Mouse (Mus musculus) mesoderm, embryonic 11.5 days (tissue): Measurements from ENCODE around the gene Dohh.

Experiments used
- DNase-seq: peaks from one replicate; pipeline ENCODE4 v3.0.0-alpha.2; 2012; ENCODE audit warnings: low read depth, low spot score

Dohh gene

DNA sequence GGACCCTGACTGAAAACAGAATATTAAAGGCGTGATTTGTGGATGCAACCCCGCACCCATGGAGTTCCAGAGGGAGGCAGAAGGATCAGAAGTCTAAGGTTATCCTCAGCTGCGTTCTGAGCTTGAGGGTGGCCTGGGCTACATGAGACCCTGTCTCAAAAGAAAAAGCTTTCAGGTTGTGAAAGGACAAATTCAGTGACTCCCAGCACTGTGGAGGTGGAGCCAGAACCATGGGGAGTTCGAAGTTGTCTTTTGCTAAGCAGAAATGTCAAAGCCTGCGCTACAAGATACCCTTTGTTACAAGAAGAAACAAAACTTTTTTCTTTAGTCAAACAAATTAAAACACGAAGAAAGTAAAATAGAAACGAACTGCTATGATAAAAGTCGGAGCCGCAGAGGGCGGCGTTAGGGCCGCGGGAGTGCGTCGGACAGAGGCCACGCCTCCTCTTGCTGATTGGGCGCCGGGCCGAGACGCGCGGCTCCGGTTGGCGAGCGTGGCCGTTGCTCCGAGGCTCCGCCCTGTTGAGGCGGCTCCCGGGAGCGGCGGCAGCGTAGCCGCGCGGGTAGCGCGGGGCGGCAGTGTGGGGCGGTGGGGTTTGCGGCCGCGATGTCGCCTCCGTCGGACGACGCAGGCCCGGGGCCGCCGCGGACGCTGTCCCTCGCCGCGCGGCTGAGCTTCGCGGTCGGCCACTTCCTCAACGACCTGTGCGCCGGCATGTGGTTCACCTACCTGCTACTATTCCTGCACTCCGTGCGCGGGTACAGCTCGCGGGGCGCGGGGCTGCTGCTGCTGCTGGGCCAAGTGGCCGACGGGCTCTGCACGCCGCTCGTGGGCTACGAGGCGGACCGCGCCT is 27.0 kb upstream of the Dohh start, which contains the start of gene Mfsd12:
Gene Mfsd12, plus strand, starts transcription at position 501 of the 854 bp plus-strand sequence.
- DNase-seq: peak; percentile 90

DNA sequence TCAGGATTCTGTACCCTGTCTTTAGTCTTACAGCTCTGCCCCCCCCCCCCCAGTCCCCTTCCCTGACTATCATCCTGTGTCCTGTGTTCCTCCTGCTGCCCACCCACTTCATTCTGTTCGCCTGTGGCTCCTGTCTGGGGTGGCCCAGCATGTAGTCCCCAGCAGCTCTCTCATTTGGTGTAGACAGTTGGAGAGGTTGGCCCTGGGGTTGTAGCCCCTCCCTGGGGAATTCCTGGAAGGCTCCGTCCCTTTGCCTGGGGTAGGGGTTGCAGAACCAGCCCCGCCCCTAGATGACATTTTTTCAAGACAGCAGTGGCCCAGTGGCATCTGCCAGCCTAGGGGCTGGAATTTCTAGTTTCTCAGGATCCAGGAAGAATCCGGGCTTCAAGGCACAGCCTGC is 26.0 kb upstream of the Dohh start:
- no peak for DNase-seq

DNA sequence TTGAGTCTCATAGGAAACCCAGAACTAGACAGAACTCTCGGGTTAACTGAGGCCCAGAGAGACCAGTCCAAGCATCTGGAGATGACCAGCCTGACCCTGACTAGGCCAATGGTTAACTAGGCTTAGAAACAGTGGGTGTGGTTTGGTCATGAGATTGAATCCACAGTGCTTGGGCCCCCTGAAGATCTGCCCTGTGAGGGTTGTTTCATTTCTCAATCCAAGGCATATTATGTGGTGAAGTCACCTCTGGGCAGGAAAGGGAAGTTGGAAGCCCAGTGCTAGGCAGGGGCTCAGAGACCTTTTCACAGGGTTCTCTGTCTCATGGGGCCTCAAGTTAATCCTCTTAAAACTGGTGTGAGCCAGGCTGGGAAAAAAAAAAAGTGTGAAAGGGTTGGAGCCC is 25.4 kb upstream of the Dohh start:
- no peak for DNase-seq

DNA sequence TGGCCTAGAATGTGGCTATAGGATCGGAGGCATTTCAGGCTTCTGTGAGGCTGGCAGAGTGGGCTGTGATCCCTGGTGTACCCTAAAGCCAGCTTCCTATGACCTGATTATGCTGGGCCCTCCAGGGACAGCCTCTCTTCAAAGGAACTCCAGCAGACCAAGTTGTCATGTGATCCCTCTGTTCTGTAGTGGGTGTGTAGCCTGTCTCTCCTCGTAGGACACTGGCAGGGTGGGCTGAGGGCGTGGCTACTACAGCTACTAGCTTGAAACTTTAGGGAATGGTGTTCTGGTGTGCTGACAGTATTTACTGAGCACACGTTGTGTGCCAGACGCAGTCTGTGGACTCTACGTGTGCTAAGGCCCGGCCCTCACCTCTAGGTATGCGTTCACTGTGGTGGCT is 23.5 kb upstream of the Dohh start:
- no peak for DNase-seq

DNA sequence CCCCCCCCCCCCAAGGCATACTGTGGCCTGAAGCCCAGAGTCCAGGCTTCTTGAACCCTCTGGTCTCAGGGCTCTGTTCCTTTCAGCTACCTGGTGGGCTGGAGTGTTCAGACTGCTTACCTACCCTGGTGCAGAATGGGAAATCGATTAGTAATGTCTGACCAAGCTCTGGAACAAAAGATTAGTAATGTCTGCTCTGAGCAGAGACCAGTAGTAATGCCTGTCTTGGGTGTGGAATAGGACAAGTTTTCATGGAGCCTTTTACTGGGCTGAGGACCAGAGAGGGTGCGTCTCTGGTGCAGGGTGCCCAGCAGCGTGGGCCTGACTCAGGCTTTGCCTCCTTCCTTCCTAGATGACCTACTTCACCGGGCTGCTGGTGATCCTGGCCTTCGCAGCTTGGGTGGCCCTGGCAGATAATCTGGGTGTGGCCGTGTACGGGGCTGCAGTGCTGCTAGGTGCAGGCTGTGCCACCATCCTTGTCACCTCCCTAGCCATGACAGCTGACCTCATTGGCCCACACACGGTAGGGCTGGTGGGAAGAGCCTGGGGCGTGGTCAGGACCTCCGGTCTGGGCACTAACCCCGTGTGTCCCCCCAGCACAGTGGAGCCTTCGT is 21.8 kb upstream of the Dohh start:
- no peak for DNase-seq

DNA sequence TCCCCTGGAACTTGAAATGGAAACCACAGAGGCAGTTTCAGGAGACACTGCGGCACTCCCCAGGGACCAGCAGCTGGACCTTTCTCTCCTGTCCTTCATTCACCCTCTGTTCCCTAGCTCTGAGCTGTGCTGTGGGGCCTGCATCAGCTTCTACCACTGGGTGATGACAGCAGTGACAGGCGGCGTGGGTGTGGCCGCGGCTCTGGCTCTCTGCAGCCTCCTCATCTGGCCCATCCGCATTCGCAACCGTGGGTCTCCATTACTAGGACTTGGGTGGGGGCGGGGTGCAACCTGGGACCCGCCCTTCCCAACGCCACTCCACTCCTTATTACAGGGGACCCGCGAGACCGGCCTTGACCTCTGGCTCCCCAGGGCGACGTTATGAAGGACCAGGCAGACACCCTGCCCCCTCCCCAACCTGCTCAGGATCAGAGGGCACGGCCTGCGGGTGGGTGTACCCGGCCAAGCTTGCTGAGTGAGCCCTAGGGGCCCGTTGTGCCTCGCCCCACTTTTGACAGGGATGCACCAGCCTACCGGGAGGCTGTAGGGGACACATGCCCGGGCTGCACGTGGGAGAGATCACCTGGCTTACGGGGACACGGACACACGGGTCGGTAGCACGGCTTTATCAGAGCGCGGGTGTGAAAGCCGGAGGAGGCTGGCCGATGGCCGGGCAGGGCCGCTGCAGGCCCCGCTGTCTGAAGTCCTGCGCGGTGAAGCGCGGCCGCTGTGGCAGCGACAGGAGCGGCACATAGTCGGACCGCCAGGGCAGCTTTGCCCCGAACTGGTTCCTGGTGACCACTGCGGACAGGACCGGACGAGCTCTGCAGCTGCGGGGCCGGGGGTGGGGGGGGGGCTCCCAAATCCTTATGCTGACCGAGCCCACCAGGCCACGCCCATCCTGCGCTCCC is 20.5 kb upstream of the Dohh start:
- no peak for DNase-seq

DNA sequence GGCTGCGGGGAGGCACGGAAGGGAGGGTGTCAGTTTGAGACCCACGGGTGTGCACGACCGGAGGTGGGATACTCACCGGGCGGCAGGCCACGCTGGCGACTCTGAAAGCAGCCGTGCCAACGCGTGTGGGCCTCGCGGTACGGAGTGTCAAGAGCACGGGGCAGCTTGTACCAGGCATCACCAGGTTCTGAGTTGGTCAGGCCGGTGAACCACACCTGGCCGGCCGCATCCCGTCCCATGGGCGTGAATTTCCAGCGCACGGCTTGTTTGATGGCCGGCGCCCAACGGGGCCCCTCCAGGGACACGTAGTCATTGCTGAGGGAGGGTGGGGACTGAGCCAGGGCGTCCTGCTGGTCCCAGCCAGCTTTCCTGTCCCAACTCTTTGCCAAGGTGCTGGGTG is 19.6 kb upstream of the Dohh start:
- DNase-seq: no peak

- DNase-seq: no peak
These were observed 19.2 kb upstream of the Dohh start for GRCm38 (mm10) chr10:81365073-81365472.

- DNase-seq: no peak
These were observed 18.4 kb upstream of the Dohh start, which contains the start of gene 4930404N11Rik for GRCm38 (mm10) chr10:81365672-81366476. Gene 4930404N11Rik, minus strand, starts transcription at chr10:81365816.

DNA sequence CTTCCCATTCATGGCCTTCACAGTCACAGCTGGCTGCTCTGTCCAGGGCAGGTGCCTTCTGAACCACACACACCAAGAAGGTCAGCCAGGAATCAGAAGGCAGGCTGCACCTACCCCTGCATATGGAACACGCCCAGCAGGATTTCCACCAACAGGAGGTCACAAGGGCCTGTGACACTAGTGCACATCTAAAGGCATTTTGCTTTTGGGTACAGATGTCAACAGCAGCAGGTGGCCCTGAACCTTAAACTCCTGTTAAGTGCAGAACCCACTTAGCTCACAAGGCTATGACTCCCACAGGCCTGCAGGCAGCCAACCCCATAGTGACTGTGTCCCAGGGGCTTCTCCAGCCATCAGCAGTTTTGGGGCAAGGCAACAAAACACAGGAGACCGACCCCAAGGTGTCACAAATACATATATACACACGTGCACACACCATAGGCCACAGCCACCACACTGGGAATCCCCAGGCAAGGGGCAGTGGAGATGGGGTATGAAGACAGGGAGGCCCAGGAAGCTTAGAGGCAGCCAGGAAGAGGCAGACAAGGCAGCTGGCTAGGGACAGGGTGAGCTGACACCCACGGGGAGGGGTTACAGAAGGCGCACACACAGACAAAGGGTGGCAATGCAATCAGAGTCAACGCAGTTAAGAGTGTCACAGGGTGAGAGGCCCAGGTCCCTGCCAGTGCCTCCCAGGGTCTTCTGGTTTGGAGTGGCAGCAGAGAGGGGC is 17.6 kb upstream of the Dohh start:
- no peak for DNase-seq

- no peak for DNase-seq
These were observed 17.1 kb upstream of the Dohh start for GRCm38 (mm10) chr10:81367207-81367495.

DNA sequence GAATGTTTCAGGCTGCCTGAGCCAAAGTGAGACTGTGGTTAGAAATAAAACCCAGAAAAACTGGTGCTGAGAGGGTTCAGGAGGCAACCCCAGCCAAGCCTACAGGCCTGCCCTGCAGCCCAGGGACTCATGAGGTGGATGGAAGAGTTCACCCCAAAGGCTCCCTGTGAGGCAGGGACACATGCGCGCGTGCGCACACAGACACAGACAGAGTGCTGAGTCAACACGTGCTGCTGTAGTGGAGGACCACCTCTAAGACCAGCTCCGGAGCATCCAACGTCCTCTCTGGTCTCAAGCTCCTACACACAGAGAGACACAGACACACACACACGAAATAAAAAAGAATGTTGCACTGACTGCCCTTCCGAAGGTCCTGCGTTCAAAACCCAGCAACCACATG is 8.9 kb upstream of the Dohh start:
- DNase-seq: no peak

DNA sequence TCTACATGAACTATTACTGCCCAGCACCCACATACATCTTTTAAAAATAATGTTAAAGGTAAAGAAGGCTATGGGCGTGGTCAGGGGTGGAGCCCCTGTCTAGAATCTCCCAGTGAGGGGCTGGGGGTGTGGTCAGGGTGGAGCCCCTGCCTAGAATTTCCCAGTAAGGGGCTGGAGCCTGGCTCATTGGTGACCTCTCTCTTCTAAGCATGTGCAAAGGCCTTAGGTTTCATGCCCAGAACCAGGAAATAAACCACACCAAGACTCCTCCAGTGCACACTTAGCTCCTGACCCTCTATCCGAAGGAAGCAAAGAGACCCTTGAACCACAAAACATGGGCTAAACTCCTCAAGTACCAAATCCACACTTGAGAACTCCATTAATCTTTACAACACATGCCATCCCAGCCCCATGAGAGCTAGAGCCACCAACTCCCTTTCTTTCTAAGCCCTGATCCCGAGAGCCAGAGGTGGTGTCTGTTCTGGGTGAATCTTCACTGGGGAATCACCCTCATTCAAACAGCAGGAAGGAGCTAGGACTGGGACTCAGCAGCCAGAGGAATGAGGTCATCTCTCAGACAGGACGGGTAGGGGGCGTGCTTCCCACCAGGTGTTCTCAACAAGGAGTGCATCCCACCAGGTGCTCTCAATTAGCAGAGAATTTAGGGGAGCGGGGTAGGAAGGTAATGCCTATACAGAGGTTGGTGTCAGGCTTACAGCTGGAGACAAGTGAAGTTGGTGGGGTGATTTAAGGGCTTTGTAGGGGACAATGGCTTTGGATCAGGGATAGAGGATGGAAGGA is 7.5 kb upstream of the Dohh start:
- DNase-seq: no peak

GRCm38 (mm10) chr10:81377362-81377664 is 6.9 kb upstream of the Dohh start:
- no peak for DNase-seq

- no peak for DNase-seq
These were observed 6.3 kb upstream of the Dohh start, which contains the start of gene Fzr1 for GRCm38 (mm10) chr10:81377793-81378552. Gene Fzr1, minus strand, starts transcription at chr10:81378516.

GRCm38 (mm10) chr10:81378553-81379182 is 5.6 kb upstream of the Dohh start:
- DNase-seq: peak; percentile 100

DNA sequence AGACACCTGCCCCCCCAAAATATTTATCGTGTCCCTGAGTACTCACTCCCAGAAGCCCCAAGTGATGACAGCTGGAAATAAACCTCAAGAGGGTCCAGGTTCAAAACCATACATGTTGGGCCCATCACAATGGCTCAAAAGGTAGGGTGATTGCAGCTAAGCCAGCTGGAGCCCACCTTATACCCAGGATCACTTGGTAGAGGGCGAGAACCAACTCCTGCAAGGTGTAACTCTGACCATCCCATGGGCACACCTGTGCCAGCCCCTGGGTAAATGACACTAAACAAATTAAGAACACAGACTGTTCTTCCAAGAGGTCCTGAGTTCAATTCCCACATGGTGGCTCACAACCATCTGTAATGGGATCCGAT is 5.1 kb upstream of the Dohh start:
- DNase-seq: no peak

DNA sequence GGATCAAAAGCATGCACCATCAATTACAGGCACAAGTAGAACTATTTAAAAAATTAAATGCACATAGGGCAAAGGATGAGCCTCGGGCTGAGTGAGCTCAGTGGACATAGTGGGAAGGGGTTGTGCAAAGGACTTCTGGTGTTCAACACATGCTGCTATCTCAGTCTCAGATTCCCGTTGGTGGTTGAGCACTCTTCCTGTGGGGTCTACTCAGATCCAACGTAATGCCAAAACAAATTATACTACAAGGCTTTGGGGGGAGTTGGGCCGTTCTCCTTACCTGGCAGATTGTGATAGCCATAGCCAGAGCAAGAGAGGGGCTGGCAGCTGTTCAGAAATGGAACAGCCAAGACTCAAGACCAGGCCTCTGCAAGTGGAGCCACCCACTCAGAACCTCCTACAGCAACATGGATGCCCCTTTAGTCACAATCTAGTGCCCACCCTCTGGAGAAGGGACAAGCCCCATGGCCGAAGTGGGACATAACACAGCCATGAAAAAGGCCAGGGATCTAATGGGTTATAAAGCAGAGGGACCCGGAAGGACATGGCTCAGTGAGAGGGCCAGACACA is 4.3 kb upstream of the Dohh start:
- DNase-seq: no peak

GRCm38 (mm10) chr10:81382039-81382438 is 2.2 kb upstream of the Dohh start:
- no peak for DNase-seq
